Mouse (Mus musculus): ENCODE results near the gene Wdr59. TPM values are rescaled to one million over a fixed set of nuclear protein-coding genes. Genes with fewer than 3 reads are reported as not detected.
"Not testable (repeated sequence)": the region's sequence is repeated elsewhere in the genome, so short reads cannot be mapped to it uniquely, and the experiment has no call there.

The Wdr59 gene
- total RNA-seq, 1 experiment = 10.4 TPM

DNA sequence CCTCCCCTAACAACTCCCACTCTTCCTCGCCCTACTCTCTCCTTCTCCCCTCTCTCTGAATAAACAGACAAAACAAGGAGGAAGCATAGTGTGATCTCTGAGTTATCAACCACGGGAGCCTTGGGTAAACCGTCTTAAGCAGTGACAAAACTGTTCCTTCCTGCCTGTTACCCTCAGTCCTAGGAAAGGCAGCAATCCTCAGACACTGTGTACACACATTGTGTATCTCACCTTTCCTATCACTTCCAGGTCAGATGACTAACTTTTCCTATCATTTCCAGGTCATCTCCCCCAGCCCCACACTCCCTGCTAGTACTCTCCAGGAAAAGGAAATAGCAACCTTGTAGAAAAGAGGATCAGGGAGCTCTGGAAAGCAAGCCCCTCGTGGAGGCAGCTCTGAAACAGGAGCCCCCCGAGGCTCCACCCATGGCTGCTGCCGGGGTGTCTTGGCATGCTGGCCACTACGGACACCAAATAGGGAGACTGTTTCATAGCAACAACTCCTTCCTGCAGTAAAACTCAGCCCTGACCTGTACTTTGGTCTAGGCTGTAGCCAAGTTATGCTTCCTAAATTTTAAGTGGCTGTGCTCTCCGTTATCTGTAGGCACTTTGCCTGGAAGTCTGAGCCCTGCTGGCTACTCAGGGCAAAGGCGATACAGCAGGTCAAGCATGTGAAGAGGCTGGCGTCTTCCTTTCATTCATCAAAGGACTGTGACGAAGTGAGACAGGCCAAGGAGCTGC is 20.0 kb downstream of the Wdr59 start:
- in situ Hi-C loops (cut with MboI; ENCODE audit: low sequenced_read_pairs in 2 of 2, unreplicated experiment in 2 of 2) = no loop called here
- Histone ChIP-seq H3K9me3 (ENCODE audit: control insufficient read depth, insufficient read depth, low read depth, low read length) (no peaks in the 10 kb centered on the region), H3K9ac (ENCODE audit: insufficient read depth, low read depth, low read length, poor library complexity, severe bottlenecking) (no peak overlapping the region), H3K36me3 (ENCODE audit: control insufficient read depth, insufficient read depth, low read length, poor library complexity, severe bottlenecking) (peaks cover 11% of the 10 kb centered on the region; the same call in 1 of the 2 replicates), H3K4me3 (ENCODE audit: insufficient read depth in 1 of 2, low read depth in 1 of 2, low read length in 2 of 2, poor library complexity in 1 of 2, severe bottlenecking in 1 of 2) (no peak overlapping the region), H3K4me1 (ENCODE audit: control insufficient read depth in 2 of 2, insufficient read depth in 2 of 2, low read length in 2 of 2, poor library complexity in 1 of 2) (no peaks in the 10 kb centered on the region), H3K27ac (ENCODE audit: insufficient read depth, low read depth, low read length, poor library complexity, severe bottlenecking) (no peak overlapping the region)
- TF ChIP-seq ZNF384 (IDR thresholded peaks at IDR 0.05; ENCODE audit: low read depth, low read length) (no peak), CHD2 (IDR thresholded peaks at IDR 0.05; ENCODE audit: low read depth, low read length) (no peak), ZC3H11A (IDR thresholded peaks at IDR 0.05; ENCODE audit: borderline replicate concordance, low read depth, low read length) (no peak), HCFC1 (IDR thresholded peaks at IDR 0.05; ENCODE audit: borderline replicate concordance, insufficient read depth, low read length) (no peak), MAFK (IDR thresholded peaks at IDR 0.05; ENCODE audit: insufficient read depth, low read depth, low read length) (no peak)
- no peak for DNase-seq (ENCODE audit: low read depth, low spot score)

DNA sequence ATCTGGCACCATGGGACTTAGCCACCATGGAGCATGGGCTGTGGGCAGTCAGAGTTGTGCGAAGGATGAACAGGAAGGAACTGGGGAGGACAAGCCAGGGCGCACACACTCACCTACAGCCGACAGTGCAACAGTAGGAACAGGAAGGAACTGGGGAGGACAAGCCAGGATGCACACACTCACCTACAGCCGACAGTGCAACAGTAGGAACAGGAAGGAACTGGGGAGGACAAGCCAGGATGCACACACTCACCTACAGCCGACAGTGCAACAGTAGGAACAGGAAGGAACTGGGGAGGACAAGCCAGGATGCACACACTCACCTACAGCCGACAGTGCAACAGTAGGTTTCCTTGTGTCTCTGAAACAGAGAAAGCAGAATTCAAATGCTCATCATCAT is 23.6 kb downstream of the Wdr59 start:
- H3K4me3 ChIP-seq (ENCODE audit: insufficient read depth in 1 of 2, low read depth in 1 of 2, low read length in 2 of 2, poor library complexity in 1 of 2, severe bottlenecking in 1 of 2); H3K9ac ChIP-seq (ENCODE audit: insufficient read depth, low read depth, low read length, poor library complexity, severe bottlenecking); H3K9me3 ChIP-seq (ENCODE audit: control insufficient read depth, insufficient read depth, low read depth, low read length); DNase-seq (ENCODE audit: low read depth, low spot score); H3K27ac ChIP-seq (ENCODE audit: insufficient read depth, low read depth, low read length, poor library complexity, severe bottlenecking); H3K4me1 ChIP-seq (ENCODE audit: control insufficient read depth in 2 of 2, insufficient read depth in 2 of 2, low read length in 2 of 2, poor library complexity in 1 of 2); in situ Hi-C loops (cut with MboI; ENCODE audit: low sequenced_read_pairs in 2 of 2, unreplicated experiment in 2 of 2): not testable (repeated sequence)
- peaks cover 12% of the 10 kb centered on the region; the same call in 1 of the 2 replicates for H3K36me3 ChIP-seq (ENCODE audit: control insufficient read depth, insufficient read depth, low read length, poor library complexity, severe bottlenecking)

DNA sequence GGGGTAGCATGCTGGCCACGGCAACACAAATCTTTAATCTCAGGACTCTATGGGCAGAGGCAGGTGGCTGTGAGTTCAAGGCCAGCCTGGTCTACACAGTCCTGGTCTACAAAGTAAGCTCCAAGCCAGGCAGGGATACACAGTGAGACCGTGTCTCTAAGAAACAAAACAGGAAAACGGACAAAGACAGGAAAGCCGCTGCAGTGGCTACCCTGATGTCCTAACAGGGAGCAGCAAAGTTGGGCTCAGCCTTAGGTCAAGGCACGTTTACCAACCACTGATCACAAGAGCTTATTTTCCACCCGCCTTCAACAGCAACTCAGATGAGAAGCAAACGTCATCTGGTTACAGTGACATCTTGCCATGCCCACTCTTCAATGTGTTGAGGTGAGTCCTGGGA is 25.6 kb downstream of the Wdr59 start:
- no peak overlapping the region for H3K9ac ChIP-seq (ENCODE audit: insufficient read depth, low read depth, low read length, poor library complexity, severe bottlenecking)
- H3K36me3 ChIP-seq (ENCODE audit: control insufficient read depth, insufficient read depth, low read length, poor library complexity, severe bottlenecking) = peaks cover 12% of the 10 kb centered on the region; the same call in 1 of the 2 replicates
- TF ChIP-seq ZNF384 (IDR thresholded peaks at IDR 0.05; ENCODE audit: low read depth, low read length) = no peak
- no peak for TF ChIP-seq CHD2 (IDR thresholded peaks at IDR 0.05; ENCODE audit: low read depth, low read length)
- no peak for TF ChIP-seq ZC3H11A (IDR thresholded peaks at IDR 0.05; ENCODE audit: borderline replicate concordance, low read depth, low read length)
- TF ChIP-seq HCFC1 (IDR thresholded peaks at IDR 0.05; ENCODE audit: borderline replicate concordance, insufficient read depth, low read length) = no peak
- no peak for TF ChIP-seq MAFK (IDR thresholded peaks at IDR 0.05; ENCODE audit: insufficient read depth, low read depth, low read length)
- no peaks in the 10 kb centered on the region for H3K4me1 ChIP-seq (ENCODE audit: control insufficient read depth in 2 of 2, insufficient read depth in 2 of 2, low read length in 2 of 2, poor library complexity in 1 of 2)
- H3K4me3 ChIP-seq (ENCODE audit: insufficient read depth in 1 of 2, low read depth in 1 of 2, low read length in 2 of 2, poor library complexity in 1 of 2, severe bottlenecking in 1 of 2) = no peak overlapping the region
- no peaks in the 10 kb centered on the region for H3K9me3 ChIP-seq (ENCODE audit: control insufficient read depth, insufficient read depth, low read depth, low read length)
- in situ Hi-C loops (cut with MboI; ENCODE audit: low sequenced_read_pairs in 2 of 2, unreplicated experiment in 2 of 2) = no loop called here
- DNase-seq (ENCODE audit: low read depth, low spot score) = no peak
- H3K27ac ChIP-seq (ENCODE audit: insufficient read depth, low read depth, low read length, poor library complexity, severe bottlenecking) = no peak overlapping the region

GRCm38 (mm10) chr8:111493176-111493575 is 28.7 kb downstream of the Wdr59 start:
- H3K4me1 ChIP-seq (ENCODE audit: control insufficient read depth in 2 of 2, insufficient read depth in 2 of 2, low read length in 2 of 2, poor library complexity in 1 of 2) = no peaks in the 10 kb centered on the region
- in situ Hi-C loops (cut with MboI; ENCODE audit: low sequenced_read_pairs in 2 of 2, unreplicated experiment in 2 of 2) = no loop called here
- H3K27ac ChIP-seq (ENCODE audit: insufficient read depth, low read depth, low read length, poor library complexity, severe bottlenecking) = no peak overlapping the region
- no peak for TF ChIP-seq HCFC1 (IDR thresholded peaks at IDR 0.05; ENCODE audit: borderline replicate concordance, insufficient read depth, low read length)
- TF ChIP-seq ZC3H11A (IDR thresholded peaks at IDR 0.05; ENCODE audit: borderline replicate concordance, low read depth, low read length) = no peak
- TF ChIP-seq MAFK (IDR thresholded peaks at IDR 0.05; ENCODE audit: insufficient read depth, low read depth, low read length) = no peak
- TF ChIP-seq ZNF384 (IDR thresholded peaks at IDR 0.05; ENCODE audit: low read depth, low read length) = no peak
- no peak for TF ChIP-seq CHD2 (IDR thresholded peaks at IDR 0.05; ENCODE audit: low read depth, low read length)
- no peak for DNase-seq (ENCODE audit: low read depth, low spot score)
- peaks cover 13% of the 10 kb centered on the region; the same call in 1 of the 2 replicates for H3K36me3 ChIP-seq (ENCODE audit: control insufficient read depth, insufficient read depth, low read length, poor library complexity, severe bottlenecking)
- no peak overlapping the region for H3K9ac ChIP-seq (ENCODE audit: insufficient read depth, low read depth, low read length, poor library complexity, severe bottlenecking)
- H3K4me3 ChIP-seq (ENCODE audit: insufficient read depth in 1 of 2, low read depth in 1 of 2, low read length in 2 of 2, poor library complexity in 1 of 2, severe bottlenecking in 1 of 2) = no peak overlapping the region
- H3K9me3 ChIP-seq (ENCODE audit: control insufficient read depth, insufficient read depth, low read depth, low read length) = no peaks in the 10 kb centered on the region

GRCm38 (mm10) chr8:111492508-111492907 is 29.4 kb downstream of the Wdr59 start:
- Histone ChIP-seq H3K4me3 (ENCODE audit: insufficient read depth in 1 of 2, low read depth in 1 of 2, low read length in 2 of 2, poor library complexity in 1 of 2, severe bottlenecking in 1 of 2) (no peak overlapping the region), H3K4me1 (ENCODE audit: control insufficient read depth in 2 of 2, insufficient read depth in 2 of 2, low read length in 2 of 2, poor library complexity in 1 of 2) (no peaks in the 10 kb centered on the region), H3K9ac (ENCODE audit: insufficient read depth, low read depth, low read length, poor library complexity, severe bottlenecking) (no peak overlapping the region), H3K27ac (ENCODE audit: insufficient read depth, low read depth, low read length, poor library complexity, severe bottlenecking) (no peak overlapping the region), H3K36me3 (ENCODE audit: control insufficient read depth, insufficient read depth, low read length, poor library complexity, severe bottlenecking) (peaks cover 13% of the 10 kb centered on the region; the same call in 1 of the 2 replicates), H3K9me3 (ENCODE audit: control insufficient read depth, insufficient read depth, low read depth, low read length) (no peaks in the 10 kb centered on the region)
- DNase-seq (ENCODE audit: low read depth, low spot score) = no peak
- TF ChIP-seq HCFC1 (IDR thresholded peaks at IDR 0.05; ENCODE audit: borderline replicate concordance, insufficient read depth, low read length) (no peak), CHD2 (IDR thresholded peaks at IDR 0.05; ENCODE audit: low read depth, low read length) (no peak), MAFK (IDR thresholded peaks at IDR 0.05; ENCODE audit: insufficient read depth, low read depth, low read length) (no peak), ZC3H11A (IDR thresholded peaks at IDR 0.05; ENCODE audit: borderline replicate concordance, low read depth, low read length) (no peak), ZNF384 (IDR thresholded peaks at IDR 0.05; ENCODE audit: low read depth, low read length) (no peak)
- in situ Hi-C loops (cut with MboI; ENCODE audit: low sequenced_read_pairs in 2 of 2, unreplicated experiment in 2 of 2) = no loop called here

Data from ES-E14 (cell line).